Mouse (Mus musculus) liver, embryonic 14.5 days (tissue): ENCODE measurements around the gene Kcnh2. TPM values are rescaled to one million over a fixed set of nuclear protein-coding genes. Genes with fewer than 3 reads are reported as not detected.

ENCODE experiments used
- ATAC-seq: fragments of 200-750 bp; cut with Nextera tagmentation; 2 replicates; pipeline ENCODE4 v1.8.0; 2017; ENCODE audit warnings: moderate number of reproducible peaks, mild to moderate bottlenecking, moderate library complexity; ENCODE audit not compliant: insufficient read depth
- DNase-seq, 3 experiments: peaks; one replicate each; pipeline ENCODE4 v3.0.0-alpha.2; 2012 to 2013; ENCODE audit warnings: low read depth in 3 of 3, low spot score in 3 of 3
- H3K27ac ChIP-seq: fragments of 300-500 bp; sonication (generic); 2 replicates; pipeline ENCODE4 v1.5.1; 2014; ENCODE audit warnings: moderate library complexity, mild to moderate bottlenecking, control low read depth, inconsistent platforms
- H3K27me3 ChIP-seq: fragments of 300-500 bp; sonication (generic); 2 replicates; pipeline ENCODE4 v1.6.1; 2014; ENCODE audit warnings: mild to moderate bottlenecking, low read length, moderate library complexity; ENCODE audit not compliant: control insufficient read depth, insufficient read depth
- H3K36me3 ChIP-seq: fragments of 300-500 bp; sonication (generic); replicated peaks from 2 replicates; pipeline ENCODE4 v1.6.1; 2014; ENCODE audit warnings: low read depth; ENCODE audit not compliant: control insufficient read depth, insufficient read depth
- H3K4me1 ChIP-seq, 2 experiments: fragments of 200-500 bp in 1 of 2; fragments of 300-500 bp in 1 of 2; sonication (generic) in 1 of 2; replicated peaks; 2 replicates each; pipeline ENCODE4 v1.6.1; 2012 to 2014; ENCODE audit warnings: antibody characterized with exemption in 1 of 2, inconsistent platforms in 1 of 2, low read length in 1 of 2; ENCODE audit not compliant: control insufficient read depth in 2 of 2, insufficient read depth in 2 of 2
- H3K4me2 ChIP-seq: fragments of 300-500 bp; sonication (generic); 2 replicates; pipeline ENCODE4 v1.6.1; 2014; ENCODE audit warnings: low read depth, mild to moderate bottlenecking, control low read depth, moderate library complexity
- H3K4me3 ChIP-seq, 2 experiments: fragments of 200-500 bp in 1 of 2; fragments of 300-500 bp in 1 of 2; sonication (generic) in 1 of 2; 2 replicates each; pipeline ENCODE4 v1.5.1; 2012 to 2014; ENCODE audit warnings: low read depth in 2 of 2, low read length in 2 of 2, mild to moderate bottlenecking in 2 of 2, control low read depth in 1 of 2, inconsistent platforms in 1 of 2, moderate library complexity in 1 of 2; ENCODE audit not compliant: insufficient read depth in 1 of 2
- H3K9ac ChIP-seq: fragments of 300-500 bp; sonication (generic); replicated peaks from 2 replicates; pipeline ENCODE4 v1.6.1; 2014; ENCODE audit warnings: mild to moderate bottlenecking, control low read depth, moderate library complexity
- H3K9me3 ChIP-seq: fragments of 300-500 bp; sonication (generic); 2 replicates; pipeline ENCODE4 v1.6.1; 2016; ENCODE audit warnings: low read length, mixed read lengths; ENCODE audit not compliant: control insufficient read depth
- CTCF ChIP-seq: IDR thresholded peaks from 2 replicates; pipeline ENCODE4 v1.5.1; 2016; ENCODE audit warnings: antibody characterized with exemption, low read depth, control low read depth
- EP300 ChIP-seq: IDR thresholded peaks from 2 replicates; pipeline ENCODE4 v1.6.1; 2016; ENCODE audit warnings: antibody characterized with exemption, low read depth
- WGBS: fragments of 180-500 bp; shearing (Covaris S2); extraction: QIAGEN DNeasy Blood & Tissue Kit; methylation state at CpG from one replicate; pipeline ENCODE4 v1.1.7; 2014; ENCODE audit not compliant: insufficient replicate concordance; 5-methylcytosine and 5-hydroxymethylcytosine counted together
- polyA plus RNA-seq, 2 experiments: library from polyadenylated mRNA; depleted of rRNA in 1 of 2; stranded (reverse) in 1 of 2; unstranded in 1 of 2; fragments of >200 nt; fragmentation: Nextera tagmentation in 1 of 2; extraction: Ambion mirVana in 1 of 2; gene quantifications; 2 replicates each; pipeline versions ENCODE4 v1.2.1 to v1.2.3; 2012 to 2014

The Kcnh2 gene
- polyA plus RNA-seq, 2 experiments: 0.05 to 0.44 TPM

DNA sequence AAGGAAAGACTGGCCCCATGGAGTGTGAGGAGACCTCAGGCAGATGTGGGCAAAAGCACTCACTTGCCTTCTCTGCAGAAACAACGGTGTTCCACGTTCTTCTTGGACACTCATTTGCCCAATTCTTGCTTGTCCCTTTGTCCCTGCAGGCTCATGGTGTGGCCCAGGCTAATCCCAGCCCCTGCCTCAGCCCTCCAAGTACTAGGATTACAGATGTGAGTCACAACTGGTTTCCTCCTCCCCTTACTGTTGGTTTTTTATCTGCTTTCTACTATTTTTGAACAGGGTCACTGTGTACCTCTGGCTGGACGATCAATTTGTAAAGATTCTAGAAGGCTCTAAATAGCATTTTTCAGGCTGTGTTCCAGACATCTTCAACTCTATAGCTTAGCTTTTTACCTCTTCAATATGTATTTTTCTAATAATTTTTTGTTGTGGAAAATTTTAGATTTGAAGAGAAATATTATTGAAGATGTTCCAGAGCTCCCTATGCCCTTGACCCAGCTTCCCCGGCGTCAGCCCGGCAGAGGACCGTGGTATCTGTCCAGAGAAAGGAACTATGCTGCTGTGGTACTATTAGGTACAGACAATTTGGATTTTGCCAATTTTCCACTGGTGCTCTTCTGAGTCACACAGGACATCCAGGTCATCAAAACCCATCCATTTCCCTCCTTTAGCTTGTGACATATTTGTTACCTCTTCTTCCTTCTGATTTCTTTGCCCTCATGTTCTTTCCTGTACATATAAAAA, 65.0 kb downstream of the Kcnh2 start:
- no peak for DNase-seq
- TF ChIP-seq EP300 (no peak), CTCF (no peak)

GRCm38 (mm10) chr5:24284145-24284544, 67.3 kb downstream of the Kcnh2 start:
- DNase-seq: no peak
- no peaks in the 10 kb centered on the region for H3K4me1 ChIP-seq
- no peaks in the 10 kb centered on the region for H3K27me3 ChIP-seq
- no peaks in the 10 kb centered on the region for H3K36me3 ChIP-seq
- H3K27ac ChIP-seq: no peak overlapping the region
- TF ChIP-seq EP300: no peak
- no peak for TF ChIP-seq CTCF
- H3K4me2 ChIP-seq: no peak overlapping the region
- H3K9ac ChIP-seq: no peak overlapping the region
- no peak overlapping the region for H3K4me3 ChIP-seq
- WGBS: 65% methylated on average over 6 of the region's 6 CpGs
- no peak for ATAC-seq
- no peaks in the 10 kb centered on the region for H3K9me3 ChIP-seq

More for the DNA sequence above, 65.0 kb downstream of the Kcnh2 start:
- H3K9ac ChIP-seq: no peak overlapping the region
- H3K4me1 ChIP-seq: no peaks in the 10 kb centered on the region
- H3K4me3 ChIP-seq: no peak overlapping the region
- H3K36me3 ChIP-seq: no peaks in the 10 kb centered on the region
- WGBS: 61% methylated on average over 7 of the region's 7 CpGs
- H3K9me3 ChIP-seq: no peaks in the 10 kb centered on the region
- H3K27me3 ChIP-seq: no peaks in the 10 kb centered on the region
- ATAC-seq: no peak
- no peak overlapping the region for H3K27ac ChIP-seq
- no peak overlapping the region for H3K4me2 ChIP-seq

- DNase-seq (no peak), ATAC-seq (no peak)
- Histone ChIP-seq H3K4me1 (no peaks in the 10 kb centered on the region), H3K36me3 (no peaks in the 10 kb centered on the region), H3K27ac (no peak overlapping the region), H3K9me3 (no peaks in the 10 kb centered on the region), H3K4me3 (no peak overlapping the region), H3K27me3 (no peaks in the 10 kb centered on the region), H3K4me2 (no peak overlapping the region), H3K9ac (no peak overlapping the region)
- TF ChIP-seq CTCF: no peak
- no peak for TF ChIP-seq EP300
- WGBS: 49% methylated on average over 5 of the region's 5 CpGs
Observed at GRCm38 (mm10) chr5:24283181-24283580, 68.2 kb downstream of the Kcnh2 start.

GRCm38 (mm10) chr5:24280523-24280922, 70.9 kb downstream of the Kcnh2 start:
- DNase-seq (no peak), ATAC-seq (no peak)
- no peak for TF ChIP-seq CTCF
- TF ChIP-seq EP300: no peak
- Histone ChIP-seq H3K36me3 (no peaks in the 10 kb centered on the region), H3K27me3 (no peaks in the 10 kb centered on the region), H3K9me3 (no peaks in the 10 kb centered on the region), H3K4me3 (no peak overlapping the region), H3K9ac (no peak overlapping the region), H3K4me2 (no peak overlapping the region), H3K4me1 (no peaks in the 10 kb centered on the region), H3K27ac (no peak overlapping the region)
- 58% methylated on average over 2 of the region's 2 CpGs for WGBS

GRCm38 (mm10) chr5:24279527-24279926, 71.9 kb downstream of the Kcnh2 start:
- ATAC-seq (no peak), DNase-seq (no peak)
- Histone ChIP-seq H3K9me3 (no peaks in the 10 kb centered on the region), H3K9ac (no peak overlapping the region), H3K27ac (no peak overlapping the region), H3K36me3 (no peaks in the 10 kb centered on the region), H3K4me3 (no peak overlapping the region), H3K27me3 (no peaks in the 10 kb centered on the region), H3K4me2 (no peak overlapping the region), H3K4me1 (no peaks in the 10 kb centered on the region)
- TF ChIP-seq CTCF: no peak
- no peak for TF ChIP-seq EP300
- WGBS: 50% methylated on average over 4 of the region's 4 CpGs
